Mouse (Mus musculus) embryonic fibroblast, embryonic 13.5 days (primary cell): ENCODE results near the gene Gm45261.

ENCODE experiments used
- CTCF ChIP-seq: IDR thresholded peaks from 2 replicates; pipeline ENCODE4 v1.5.1; 2011; ENCODE audit warnings: mild to moderate bottlenecking, control low read depth, low read length, moderate library complexity, borderline replicate concordance; ENCODE audit not compliant: insufficient read depth
- POLR2A ChIP-seq: IDR thresholded peaks from 2 replicates; pipeline ENCODE4 v1.6.1; 2011; ENCODE audit warnings: low read depth, mild to moderate bottlenecking, control low read depth, low read length, moderate library complexity

GRCm38 (mm10) chr1:80483419-80483818 is 22.2 kb upstream of the Gm45261 start:
- TF ChIP-seq CTCF (no peak), POLR2A (no peak)
